Mouse (Mus musculus) lung, embryonic 16.5 days (tissue): ENCODE results near the gene Cdk12. TPM values are rescaled to one million over a fixed set of nuclear protein-coding genes. Genes with fewer than 3 reads are reported as not detected.
"Not testable (repeated sequence)": the region's sequence is repeated elsewhere in the genome, so short reads cannot be mapped to it uniquely, and the experiment has no call there.

Experiments used
- ATAC-seq: fragments of 200-750 bp; cut with Nextera tagmentation; 2 replicates; pipeline ENCODE4 v1.8.0; 2017; ENCODE audit warnings: low read depth, mild to moderate bottlenecking, moderate library complexity
- H3K27ac ChIP-seq: fragments of 300-500 bp; sonication (generic); 2 replicates; pipeline ENCODE4 v1.5.1; 2014; ENCODE audit warnings: mild to moderate bottlenecking, control low read depth, low read length
- H3K27me3 ChIP-seq: fragments of 300-500 bp; sonication (generic); 2 replicates; pipeline ENCODE4 v1.6.1; 2014; ENCODE audit warnings: low read depth, low read length, mixed read lengths; ENCODE audit not compliant: control insufficient read depth, insufficient read depth
- H3K36me3 ChIP-seq: fragments of 300-500 bp; sonication (generic); 2 replicates; pipeline ENCODE4 v1.6.1; 2014; ENCODE audit warnings: low read length; ENCODE audit not compliant: control insufficient read depth, insufficient read depth
- H3K4me1 ChIP-seq: fragments of 300-500 bp; sonication (generic); replicated peaks from 2 replicates; pipeline ENCODE4 v1.6.1; 2014; ENCODE audit warnings: low read length, mixed read lengths; ENCODE audit not compliant: control insufficient read depth, insufficient read depth
- H3K4me2 ChIP-seq: fragments of 300-500 bp; sonication (generic); 2 replicates; pipeline ENCODE4 v1.6.1; 2014; ENCODE audit warnings: low read depth, low read length, control low read depth
- H3K4me3 ChIP-seq: fragments of 300-500 bp; sonication (generic); 2 replicates; pipeline ENCODE4 v1.5.1; 2014; ENCODE audit warnings: mild to moderate bottlenecking, low read length, control low read depth
- H3K9ac ChIP-seq: fragments of 300-500 bp; sonication (generic); 2 replicates; pipeline ENCODE4 v1.6.1; 2014; ENCODE audit warnings: low read length, control low read depth
- H3K9me3 ChIP-seq: fragments of 300-500 bp; sonication (generic); 2 replicates; pipeline ENCODE4 v1.6.1; 2016; ENCODE audit warnings: low read length; ENCODE audit not compliant: control insufficient read depth
- WGBS: fragments of 180-500 bp; shearing (Covaris S2); extraction: QIAGEN DNeasy Blood & Tissue Kit; methylation state at CpG from one replicate; pipeline ENCODE4 v1.1.7; 2014; 5-methylcytosine and 5-hydroxymethylcytosine counted together
- polyA plus RNA-seq: library from polyadenylated mRNA; unstranded; fragments of >200 nt; fragmentation: Nextera tagmentation; extraction: Ambion mirVana; gene quantifications from 2 replicates; pipeline ENCODE4 v1.2.1, GENCODE M21; 2015

Gene Cdk12
- polyA plus RNA-seq, 1 experiment from 2014 or later = 8.5 TPM

- not testable (repeated sequence) for H3K4me2 ChIP-seq, H3K9ac ChIP-seq, H3K27ac ChIP-seq, ATAC-seq, H3K4me3 ChIP-seq, H3K4me1 ChIP-seq, H3K27me3 ChIP-seq, H3K9me3 ChIP-seq
- peaks cover 41% of the 10 kb centered on the region for H3K36me3 ChIP-seq
- WGBS = 74% methylated on average over 3 of the region's 3 CpGs
Measured at GRCm38 (mm10) chr11:98242910-98243309, 40.1 kb downstream of the Cdk12 start.

- Histone ChIP-seq H3K36me3 (peaks cover 37% of the 10 kb centered on the region), H3K4me1 (no peaks in the 10 kb centered on the region), H3K9ac (no peak overlapping the region), H3K4me3 (no peak overlapping the region), H3K27me3 (no peaks in the 10 kb centered on the region), H3K27ac (no peak overlapping the region), H3K9me3 (no peaks in the 10 kb centered on the region), H3K4me2 (no peak overlapping the region)
- no peak for ATAC-seq
- 90% methylated on average over 3 of the region's 3 CpGs for WGBS
Measured at GRCm38 (mm10) chr11:98244415-98244814, 41.6 kb downstream of the Cdk12 start.

DNA sequence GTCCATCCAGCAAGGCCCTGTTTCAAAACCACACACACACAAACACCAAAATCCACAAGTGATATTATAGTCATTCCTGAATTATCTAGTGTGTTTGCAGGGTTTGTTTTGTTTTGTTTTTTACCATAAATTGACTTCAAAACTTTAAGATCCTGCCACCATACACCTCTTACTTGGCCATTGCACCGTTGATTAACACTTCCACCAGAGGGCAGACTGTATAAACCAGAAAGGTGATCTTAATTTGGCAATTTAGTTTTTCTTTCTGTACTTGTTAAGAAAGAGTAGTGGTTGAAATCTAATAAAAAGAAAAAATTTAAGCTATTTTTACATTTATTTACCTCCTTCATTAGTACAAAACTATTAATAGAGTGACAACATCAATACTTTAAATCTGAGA is 44.5 kb downstream of the Cdk12 start:
- Histone ChIP-seq H3K36me3 (peaks cover 33% of the 10 kb centered on the region), H3K9me3 (no peaks in the 10 kb centered on the region), H3K4me1 (no peaks in the 10 kb centered on the region), H3K27ac (no peak overlapping the region), H3K4me2 (no peak overlapping the region), H3K27me3 (no peaks in the 10 kb centered on the region), H3K9ac (no peak overlapping the region), H3K4me3 (no peak overlapping the region)
- no peak for ATAC-seq
- 79% methylated on average over 1 of the region's 1 CpGs for WGBS

DNA sequence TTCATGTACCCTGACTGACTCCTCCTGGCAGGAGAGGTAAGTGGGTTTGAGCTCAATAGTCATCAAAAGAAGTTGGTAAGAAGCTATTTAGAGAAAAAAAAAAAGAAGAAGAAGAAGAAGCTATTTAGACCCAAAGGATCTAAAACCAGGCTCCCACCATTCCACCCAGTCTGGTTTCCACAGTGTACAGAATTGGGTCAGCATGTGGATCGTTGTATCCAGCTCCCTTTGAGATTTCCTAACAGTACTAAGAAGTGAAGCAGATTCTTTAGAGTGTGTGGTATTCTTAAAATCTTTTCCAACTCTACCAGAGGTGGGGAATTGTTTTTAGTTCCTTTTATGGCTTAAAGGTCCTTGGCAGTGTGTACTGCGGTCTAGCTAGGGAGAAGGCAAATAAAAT is 50.9 kb downstream of the Cdk12 start:
- Histone ChIP-seq H3K27ac (no peak overlapping the region), H3K4me3 (no peak overlapping the region), H3K27me3 (no peaks in the 10 kb centered on the region), H3K9ac (no peak overlapping the region), H3K9me3 (no peaks in the 10 kb centered on the region), H3K4me1 (no peaks in the 10 kb centered on the region), H3K4me2 (no peak overlapping the region), H3K36me3 (peaks cover 9% of the 10 kb centered on the region)
- 89% methylated on average over 2 of the region's 2 CpGs for WGBS
- no peak for ATAC-seq

DNA sequence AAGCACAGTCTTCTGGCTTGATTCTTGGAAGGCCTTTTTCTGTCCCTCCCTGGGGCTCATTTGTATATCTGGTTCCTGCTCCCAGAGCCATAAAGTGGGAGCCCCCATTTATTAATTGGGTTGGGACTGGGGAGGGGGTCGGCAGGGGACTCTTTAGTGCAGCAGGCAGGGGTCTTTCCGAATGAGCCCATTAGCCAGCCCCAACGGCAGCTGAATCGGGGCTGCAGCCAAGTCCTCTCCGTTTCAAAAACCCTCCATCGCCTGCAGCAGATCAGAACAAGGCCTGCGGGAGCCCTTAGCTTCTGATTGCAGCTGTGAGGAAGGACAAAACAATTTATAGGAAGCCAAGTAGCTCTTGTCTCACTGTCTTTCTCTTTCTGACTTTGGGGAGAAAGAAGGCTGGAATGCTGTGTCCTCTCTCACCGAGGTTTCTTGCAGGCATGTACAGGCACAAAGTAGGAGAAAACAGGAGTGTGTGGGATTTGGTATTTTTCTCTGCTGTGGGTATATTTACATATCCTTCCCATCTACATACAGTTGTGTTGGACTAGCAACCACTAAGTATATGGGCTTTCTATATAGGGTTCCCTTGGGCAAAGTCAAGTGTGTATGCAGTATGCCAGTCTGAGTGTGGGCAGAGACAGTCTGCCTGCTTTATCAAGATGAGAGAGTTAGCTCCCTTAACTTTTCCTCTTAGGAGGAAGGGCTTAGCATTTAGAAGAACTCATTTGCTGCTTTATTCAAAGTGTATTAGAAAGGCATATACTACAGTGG is 58.0 kb downstream of the Cdk12 start:
- Histone ChIP-seq H3K9ac (no peak overlapping the region), H3K4me2 (no peak overlapping the region), H3K36me3 (0 out of 2 replicates have a peak, but pooled peaks cover 5% of the 10 kb centered on the region), H3K4me3 (no peak overlapping the region), H3K9me3 (no peaks in the 10 kb centered on the region), H3K27ac (no peak overlapping the region), H3K27me3 (no peaks in the 10 kb centered on the region), H3K4me1 (no peaks in the 10 kb centered on the region)
- WGBS = 73% methylated on average over 8 of the region's 8 CpGs
- no peak for ATAC-seq

- Histone ChIP-seq H3K9me3 (no peaks in the 10 kb centered on the region), H3K4me3 (no peak overlapping the region), H3K27ac (no peak overlapping the region), H3K27me3 (no peaks in the 10 kb centered on the region), H3K4me2 (no peak overlapping the region), H3K4me1 (no peaks in the 10 kb centered on the region), H3K36me3 (peaks cover 20% of the 10 kb centered on the region), H3K9ac (no peak overlapping the region)
- ATAC-seq = no peak
- 5% methylated on average over 2 of the region's 2 CpGs for WGBS
Measured at GRCm38 (mm10) chr11:98265039-98265438, 62.2 kb downstream of the Cdk12 start.

- H3K36me3 ChIP-seq = peaks cover 21% of the 10 kb centered on the region
- H3K4me3 ChIP-seq = no peak overlapping the region
- 73% methylated on average over 5 of the region's 5 CpGs for WGBS
- H3K9me3 ChIP-seq = no peaks in the 10 kb centered on the region
- no peak overlapping the region for H3K27ac ChIP-seq
- no peak overlapping the region for H3K9ac ChIP-seq
- ATAC-seq = no peak
- no peak overlapping the region for H3K4me2 ChIP-seq
- H3K27me3 ChIP-seq = no peaks in the 10 kb centered on the region
- no peaks in the 10 kb centered on the region for H3K4me1 ChIP-seq
Measured at GRCm38 (mm10) chr11:98265891-98266290, 63.0 kb downstream of the Cdk12 start.

GRCm38 (mm10) chr11:98266699-98267402 is 64.0 kb downstream of the Cdk12 start:
- no peak overlapping the region for H3K4me2 ChIP-seq
- H3K9ac ChIP-seq = no peak overlapping the region
- H3K4me1 ChIP-seq = no peaks in the 10 kb centered on the region
- no peak overlapping the region for H3K4me3 ChIP-seq
- H3K9me3 ChIP-seq = no peaks in the 10 kb centered on the region
- no peak overlapping the region for H3K27ac ChIP-seq
- peaks cover 23% of the 10 kb centered on the region for H3K36me3 ChIP-seq
- no peaks in the 10 kb centered on the region for H3K27me3 ChIP-seq
- no peak for ATAC-seq
- 69% methylated on average over 6 of the region's 6 CpGs for WGBS

DNA sequence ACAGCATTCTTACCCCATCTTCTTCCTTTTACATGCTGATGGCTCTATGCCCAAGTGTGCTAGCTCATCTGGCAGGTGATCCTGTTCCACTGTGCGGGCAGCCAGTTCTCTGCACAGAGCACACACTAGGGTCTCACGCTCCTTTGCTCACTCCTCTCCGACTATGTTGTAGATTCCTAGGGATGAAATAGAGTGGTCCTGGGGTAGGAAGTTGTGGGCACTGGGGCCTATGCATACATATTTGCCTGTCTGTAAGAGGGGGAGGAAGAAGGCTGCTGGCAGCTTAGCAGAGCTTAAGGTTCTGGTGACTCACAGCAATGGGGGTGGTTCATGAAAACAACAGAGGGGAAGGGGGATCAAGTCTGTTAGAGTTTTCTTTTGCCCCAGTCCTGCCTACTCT is 67.2 kb downstream of the Cdk12 start:
- 97% methylated on average over 3 of the region's 3 CpGs for WGBS
- H3K27ac ChIP-seq = no peak overlapping the region
- H3K36me3 ChIP-seq = peaks cover 28% of the 10 kb centered on the region
- H3K4me1 ChIP-seq = no peaks in the 10 kb centered on the region
- no peak for ATAC-seq
- H3K4me2 ChIP-seq = no peak overlapping the region
- H3K4me3 ChIP-seq = no peak overlapping the region
- H3K27me3 ChIP-seq = no peaks in the 10 kb centered on the region
- H3K9ac ChIP-seq = no peak overlapping the region
- no peaks in the 10 kb centered on the region for H3K9me3 ChIP-seq
